Mouse (Mus musculus): Measurements from ENCODE around the gene Plk3.

Plk3 gene

GRCm38 (mm10) chr4:117138295-117139216 is 4.8 kb upstream of the Plk3 start:
- no peak for DNase-seq

GRCm38 (mm10) chr4:117136034-117136433 is 2.3 kb upstream of the Plk3 start:
- no peak for DNase-seq

DNA sequence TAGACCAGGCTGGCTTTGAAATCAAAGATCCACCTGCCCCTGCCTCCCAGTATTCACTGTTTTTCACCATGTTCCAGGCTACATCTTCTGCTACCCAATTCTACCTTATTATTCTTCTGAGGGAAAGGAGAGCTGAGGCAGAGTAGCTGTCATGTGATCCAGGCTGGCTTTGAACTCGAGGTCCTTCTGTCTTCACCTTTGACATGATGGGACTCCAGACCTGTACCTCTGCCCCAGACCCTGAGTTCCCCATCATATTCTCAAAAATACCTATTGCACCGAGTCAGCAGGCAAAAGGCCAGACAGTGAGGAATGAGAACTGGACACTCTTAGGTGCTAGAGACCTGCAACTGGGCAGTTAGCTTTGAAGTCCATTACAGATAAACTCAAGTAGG is 835 bp upstream of the Plk3 start:
- no peak for DNase-seq

DNA sequence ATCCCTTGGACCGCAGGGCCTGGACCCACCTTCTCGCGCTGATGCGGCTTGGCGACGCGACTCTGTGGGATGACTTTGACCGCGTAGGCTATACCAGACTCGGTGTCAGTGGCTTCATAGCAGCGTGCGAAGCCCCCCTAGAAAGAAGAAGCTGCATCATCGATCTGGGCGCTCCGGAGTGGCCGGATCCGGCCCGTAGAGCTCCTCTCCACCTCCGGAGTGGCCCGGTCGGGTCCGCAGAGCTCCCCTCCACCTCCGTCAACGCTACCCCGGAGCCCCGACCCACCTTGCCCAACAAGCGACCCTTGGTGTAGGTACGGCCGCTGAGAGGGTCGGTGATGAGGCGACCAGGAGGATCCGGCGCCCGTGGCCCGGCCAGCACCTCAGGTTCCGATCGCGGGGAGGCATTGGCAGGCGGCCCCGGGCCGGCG is 382 bp downstream of the Plk3 start:
- no peak for DNase-seq

GRCm38 (mm10) chr4:117132794-117133143 is 994 bp downstream of the Plk3 start:
- DNase-seq: no peak

GRCm38 (mm10) chr4:117131890-117132793 is 1.6 kb downstream of the Plk3 start:
- peak; percentile 67 for DNase-seq

DNA sequence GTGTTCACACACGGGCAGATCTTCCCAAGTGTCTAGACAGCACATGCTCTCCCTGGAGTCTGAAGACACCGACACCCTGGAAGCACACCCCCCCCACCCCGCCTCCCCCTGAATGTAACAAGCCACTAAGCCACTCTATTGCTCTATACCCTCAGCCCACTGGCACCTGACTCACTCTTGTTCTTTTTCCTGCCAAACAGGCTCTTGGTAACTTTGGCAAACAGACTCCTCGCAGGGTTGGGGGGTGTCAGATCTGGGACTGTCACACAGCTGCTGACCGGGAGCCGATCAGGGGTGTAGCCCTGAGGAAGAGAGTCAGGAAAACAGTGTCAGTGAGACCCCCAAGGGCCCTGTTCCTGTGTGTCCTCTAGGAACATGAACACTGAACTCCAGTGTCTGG is 2.6 kb downstream of the Plk3 start:
- DNase-seq: no peak

DNA sequence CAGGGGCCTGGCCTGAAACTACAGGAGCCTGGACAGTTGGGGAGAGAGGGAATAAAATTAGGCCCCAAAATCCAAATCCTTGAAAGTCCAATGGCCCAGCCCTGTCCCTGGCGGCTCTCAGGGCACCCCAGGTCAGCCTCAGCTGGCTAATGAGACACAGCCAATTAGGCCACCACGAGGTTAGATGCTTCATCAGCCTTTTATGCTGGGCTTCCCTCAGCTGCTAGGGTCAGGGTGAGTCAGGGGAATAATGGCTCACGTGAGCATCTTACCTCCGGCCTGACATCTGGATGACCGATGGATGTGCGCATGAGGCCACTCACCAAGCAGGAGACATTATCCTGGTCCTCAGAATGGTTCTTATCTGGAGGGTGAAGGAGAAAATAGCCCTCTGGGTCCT is 3.0 kb downstream of the Plk3 start:
- no peak for DNase-seq

- DNase-seq: no peak
Measured at GRCm38 (mm10) chr4:117127991-117128686, 5.6 kb downstream of the Plk3 start.

DNA sequence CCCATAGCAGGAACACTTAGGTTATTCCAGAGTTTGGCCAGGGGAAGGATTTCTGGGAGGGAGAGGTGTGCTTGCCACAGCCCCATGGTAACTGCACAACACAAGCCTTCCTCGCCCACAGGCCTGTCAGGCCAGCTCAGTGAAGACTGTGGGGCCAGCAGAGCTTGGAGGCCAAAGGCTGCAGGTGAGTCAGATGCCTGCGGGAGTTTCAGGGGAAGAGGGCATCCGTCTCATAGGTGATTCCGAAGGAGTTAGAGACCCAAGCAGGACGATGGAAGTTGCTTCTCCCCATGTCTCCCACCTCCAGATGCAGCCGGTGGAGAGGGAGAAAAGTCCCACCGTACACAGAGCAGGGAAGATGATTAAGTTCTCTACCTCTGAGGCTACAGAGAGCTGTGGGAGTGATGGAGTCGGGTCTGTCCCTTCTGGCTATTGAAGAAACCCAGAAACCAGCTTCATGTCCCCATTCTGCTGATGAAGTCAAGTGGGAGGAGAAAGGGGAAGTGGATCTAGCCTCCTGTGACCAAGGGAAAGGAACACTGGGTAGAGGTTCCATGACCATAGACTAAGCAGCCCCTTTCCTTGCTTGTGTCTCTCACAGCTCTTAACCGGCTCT is 7.0 kb downstream of the Plk3 start, which contains the start of gene Tctex1d4:
Tctex1d4 (plus strand) TSS at position 120 of the 616 bp plus-strand sequence.
- no peak for DNase-seq

DNA sequence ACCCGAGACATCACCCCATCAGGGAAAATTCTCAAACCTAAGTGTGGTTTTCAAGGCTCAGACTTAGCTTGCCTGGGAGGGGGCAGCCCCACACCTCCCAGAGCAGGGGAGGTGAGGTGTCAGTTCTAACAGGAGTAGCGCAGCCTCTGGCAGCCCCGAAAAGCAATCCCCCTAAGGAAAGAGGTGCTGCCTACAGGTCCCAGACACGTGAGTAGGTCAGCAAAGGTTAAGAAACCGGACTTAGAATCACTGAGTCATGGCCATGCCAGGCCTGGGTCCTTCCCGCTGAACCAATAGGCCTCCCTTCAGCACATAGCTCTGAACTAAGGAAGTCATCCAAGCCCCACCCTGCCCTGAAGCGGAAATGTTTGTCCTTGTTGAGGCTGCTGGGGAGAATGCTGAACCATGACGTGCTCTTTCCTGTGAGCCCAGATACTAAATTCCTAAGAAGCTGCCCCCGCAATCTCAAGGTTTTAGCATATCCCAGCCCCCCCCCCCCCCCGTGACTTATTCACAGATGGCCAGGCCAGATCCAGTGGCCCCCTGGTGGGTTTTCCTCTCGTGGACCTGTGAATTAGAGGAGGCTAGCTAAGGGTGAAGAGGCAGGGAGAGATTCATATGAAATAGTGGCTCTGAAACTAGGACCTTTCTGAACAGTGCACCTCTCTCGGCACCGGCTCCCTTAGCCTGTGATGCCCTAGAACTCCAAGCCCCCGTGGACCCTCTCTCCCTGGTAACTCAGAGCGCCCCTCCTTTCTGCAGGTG is 7.7 kb downstream of the Plk3 start:
- DNase-seq: peak; percentile 80

DNA sequence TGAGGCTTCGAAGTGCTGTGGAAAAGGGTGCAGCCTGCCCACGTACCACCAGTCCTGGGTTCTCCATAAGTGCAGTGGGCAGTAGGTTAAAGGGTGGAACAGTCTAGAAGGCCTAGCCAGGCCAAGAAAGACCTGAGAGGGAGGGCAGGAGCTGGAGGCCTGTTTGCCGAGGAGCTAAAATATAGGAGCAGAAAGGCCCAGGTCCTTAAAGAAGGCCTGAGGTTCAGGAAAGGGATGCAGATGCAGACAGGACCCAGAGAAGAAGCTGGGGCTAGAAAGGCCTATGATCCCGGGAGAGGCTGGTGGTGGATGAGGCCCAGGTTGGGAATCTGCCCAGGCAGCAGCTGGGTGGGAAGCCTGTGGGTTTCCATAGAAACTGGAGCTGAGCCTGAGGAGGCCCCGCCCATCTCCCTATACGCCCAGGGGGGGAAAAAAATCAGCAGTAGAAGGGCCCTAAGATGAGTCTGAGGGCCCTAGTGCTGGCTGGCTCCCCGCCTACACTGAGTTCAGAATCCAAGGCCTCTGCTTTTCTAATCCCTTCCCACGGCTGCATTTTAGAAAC is 8.3 kb downstream of the Plk3 start, which contains the start of gene Btbd19:
Btbd19 (minus strand) TSS at position 378 of the 562 bp plus-strand sequence.
- DNase-seq: peak; percentile 86

DNA sequence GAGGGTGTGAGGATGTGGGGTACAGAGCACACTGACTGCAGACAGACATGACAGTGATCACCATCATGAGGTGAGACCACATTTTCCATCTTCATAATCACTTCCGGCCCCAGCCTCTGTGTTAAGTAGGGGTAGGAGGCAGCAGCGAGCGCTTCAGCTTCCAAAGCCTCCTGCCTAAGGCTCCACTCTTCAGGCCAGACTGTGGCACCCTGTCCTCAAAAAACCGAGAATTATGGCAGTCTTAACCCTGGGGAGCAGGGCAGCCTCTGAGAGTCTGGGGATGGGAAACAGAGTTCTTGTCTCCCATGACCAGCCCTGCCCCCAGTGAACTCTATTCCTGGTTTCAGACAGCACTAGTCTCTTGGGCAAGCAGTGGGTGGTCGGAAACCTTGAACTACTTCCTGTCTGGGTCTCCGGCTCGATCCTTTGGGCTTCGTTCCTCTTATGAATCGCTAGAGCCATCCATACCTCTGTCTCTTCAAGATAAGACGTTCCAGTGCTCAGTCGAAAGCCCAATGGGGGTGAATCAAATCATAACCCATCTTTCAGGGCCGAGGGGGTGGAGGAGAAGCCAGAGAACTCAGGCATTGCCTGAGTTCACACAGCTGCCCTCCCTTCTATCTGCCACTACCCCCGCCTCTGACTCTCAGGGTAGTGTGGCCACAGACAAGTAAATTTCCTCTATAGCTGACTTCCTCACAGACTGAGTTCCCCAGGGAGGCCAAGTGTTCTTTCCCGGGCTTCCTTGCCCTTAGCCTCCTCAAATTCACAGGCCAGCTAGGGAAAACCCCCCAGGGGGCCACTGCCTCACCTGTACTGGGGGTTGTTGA is 9.0 kb downstream of the Plk3 start:
- peak; percentile 85 for DNase-seq

DNA sequence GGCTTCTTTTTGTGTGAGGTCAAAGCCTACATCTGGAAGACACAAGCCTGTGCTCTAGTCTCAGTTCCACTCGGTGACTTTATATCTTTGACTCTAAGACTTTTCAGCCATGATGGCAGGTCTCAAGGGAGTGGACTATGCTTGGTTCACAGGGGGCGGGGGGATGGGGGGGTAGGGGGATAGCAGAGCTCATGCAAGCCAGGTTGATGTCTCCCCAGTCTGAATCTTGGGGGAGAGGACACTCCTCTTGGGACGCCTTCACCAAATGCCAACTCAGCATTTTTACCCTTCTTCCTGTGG is 9.6 kb downstream of the Plk3 start:
- no peak for DNase-seq

- no peak for DNase-seq
Measured at GRCm38 (mm10) chr4:117123546-117124217, 10.1 kb downstream of the Plk3 start.

GRCm38 (mm10) chr4:117122209-117122608 is 11.6 kb downstream of the Plk3 start:
- DNase-seq: no peak

DNA sequence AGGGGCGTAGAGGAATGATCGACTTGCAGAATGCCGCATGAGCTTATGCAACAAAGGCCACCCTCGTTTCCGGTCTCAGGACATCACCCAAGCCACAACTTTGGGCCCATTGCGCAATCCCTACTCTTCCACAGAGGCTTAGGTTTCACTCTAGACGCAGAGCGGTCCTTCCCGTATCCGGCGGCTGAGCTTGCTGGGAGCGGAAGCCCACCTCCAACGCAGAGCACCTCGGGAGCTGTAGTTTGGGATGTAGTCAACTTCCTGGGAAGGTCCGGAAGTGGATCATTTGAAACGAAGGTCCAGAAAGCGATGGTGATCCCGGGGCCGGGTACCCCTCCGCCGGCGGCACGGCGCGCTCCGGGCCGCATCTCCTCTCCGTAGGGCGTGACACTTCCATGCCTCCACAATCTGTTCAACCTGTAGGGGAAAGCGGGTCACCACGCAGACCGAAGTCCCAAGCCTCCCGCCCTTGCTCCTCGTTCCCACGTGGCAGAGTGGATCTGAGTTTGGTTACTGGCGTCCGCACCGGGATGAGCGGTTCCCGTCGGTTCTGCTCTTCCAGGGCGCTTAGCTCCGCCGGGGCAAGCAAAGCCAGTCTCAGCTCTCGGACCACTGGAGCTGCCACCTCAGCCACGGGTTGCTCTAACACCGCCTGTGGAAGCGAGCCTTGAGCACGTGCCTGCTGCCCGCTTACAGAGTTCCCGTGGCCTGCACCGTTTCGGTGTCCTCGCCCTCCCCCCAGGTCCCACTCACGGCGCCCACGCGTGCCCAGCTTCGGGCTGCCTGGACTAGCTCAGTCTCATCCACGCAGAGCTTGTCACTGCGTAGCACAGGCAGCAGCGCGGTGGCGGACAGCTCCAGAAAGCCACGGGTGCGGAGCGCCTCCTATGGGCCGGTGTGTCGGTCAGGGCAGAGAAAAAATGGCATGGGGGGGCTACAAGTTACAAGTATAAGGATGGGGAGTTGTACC is 13.0 kb downstream of the Plk3 start:
- peak; percentile 98 for DNase-seq

DNA sequence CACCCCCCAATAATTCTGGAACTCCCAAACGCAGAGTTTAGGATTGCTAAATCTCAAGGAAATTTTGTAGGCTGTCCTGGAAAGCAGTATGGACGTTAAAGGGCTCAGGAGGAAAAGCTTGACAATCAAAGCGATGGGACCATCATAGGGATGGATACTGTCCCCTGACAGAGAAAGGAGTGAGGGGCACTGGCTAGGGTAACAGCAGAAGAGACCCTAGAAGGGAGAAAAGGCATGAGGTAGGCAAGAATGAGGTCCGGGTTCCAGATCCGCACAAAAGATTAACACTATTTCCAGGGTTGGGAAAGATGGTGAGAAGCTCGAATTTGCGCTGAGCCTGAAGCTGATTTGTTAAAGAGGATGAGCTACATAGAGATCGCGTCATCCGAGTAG is 13.7 kb downstream of the Plk3 start:
- DNase-seq: no peak

- DNase-seq: no peak
Measured at GRCm38 (mm10) chr4:117119636-117120035, 14.1 kb downstream of the Plk3 start.
